Mouse (Mus musculus) heart, embryonic 13.5 days (tissue): ENCODE results near the gene Rbm47. TPM values are rescaled to one million over a fixed set of nuclear protein-coding genes. Genes with fewer than 3 reads are reported as not detected.

Source experiments
- ATAC-seq: fragments of 200-750 bp; cut with Nextera tagmentation; 2 replicates; pipeline ENCODE4 v1.8.0; 2017; ENCODE audit warnings: moderate TSS enrichment; ENCODE audit not compliant: insufficient number of reproducible peaks, low FRiP score, low TSS enrichment; ENCODE audit errors: extremely low read depth
- H3K27ac ChIP-seq: fragments of 300-500 bp; sonication (generic); replicated peaks from 2 replicates; pipeline ENCODE4 v1.5.1; 2015; ENCODE audit warnings: moderate library complexity, mild to moderate bottlenecking, inconsistent platforms
- H3K27me3 ChIP-seq: fragments of 300-500 bp; sonication (generic); replicated peaks from 2 replicates; pipeline ENCODE4 v1.6.1; 2015; ENCODE audit warnings: mild to moderate bottlenecking, inconsistent platforms
- H3K36me3 ChIP-seq: fragments of 300-500 bp; sonication (generic); 2 replicates; pipeline ENCODE4 v1.6.1; 2015; ENCODE audit warnings: mild to moderate bottlenecking, inconsistent platforms
- H3K4me1 ChIP-seq: fragments of 300-500 bp; sonication (generic); 2 replicates; pipeline ENCODE4 v1.6.1; 2015; ENCODE audit warnings: inconsistent platforms
- H3K4me2 ChIP-seq: fragments of 300-500 bp; sonication (generic); 2 replicates; pipeline ENCODE4 v1.6.1; 2015; ENCODE audit warnings: inconsistent platforms, mild to moderate bottlenecking, moderate library complexity
- H3K4me3 ChIP-seq: fragments of 300-500 bp; sonication (generic); 2 replicates; pipeline ENCODE4 v1.5.1; 2015; ENCODE audit warnings: moderate library complexity, mild to moderate bottlenecking, inconsistent platforms
- H3K9ac ChIP-seq: fragments of 300-500 bp; sonication (generic); 2 replicates; pipeline ENCODE4 v1.6.1; 2015; ENCODE audit warnings: inconsistent platforms, mild to moderate bottlenecking, moderate library complexity
- H3K9me3 ChIP-seq: fragments of 300-500 bp; sonication (generic); 2 replicates; pipeline ENCODE4 v1.6.1; 2016; ENCODE audit warnings: inconsistent platforms
- WGBS: fragments of 180-500 bp; shearing (Covaris S2); methylation state at CpG from one replicate; pipeline ENCODE4 v1.1.7; 2015; ENCODE audit warnings: mixed read lengths; 5-methylcytosine and 5-hydroxymethylcytosine counted together
- polyA plus RNA-seq: library from polyadenylated mRNA; unstranded; fragments of >200 nt; fragmentation: Nextera tagmentation; extraction: Ambion mirVana; gene quantifications from 2 replicates; pipeline ENCODE4 v1.2.1, GENCODE M21; 2015

The Rbm47 gene
- polyA plus RNA-seq, 1 experiment from 2014 or later = 2.0 TPM

GRCm38 (mm10) chr5:66039813-66040212 is 133.1 kb downstream of the Rbm47 start:
- Histone ChIP-seq H3K4me2 (no peak overlapping the region), H3K9me3 (no peaks in the 10 kb centered on the region), H3K4me3 (no peak overlapping the region), H3K4me1 (peaks cover 9% of the 10 kb centered on the region; the same call in 1 of the 2 replicates), H3K36me3 (no peaks in the 10 kb centered on the region), H3K9ac (no peak overlapping the region), H3K27ac (no peak overlapping the region), H3K27me3 (no peaks in the 10 kb centered on the region; the same call in 1 of the 2 replicates)
- 75% methylated on average over 2 of the region's 2 CpGs for WGBS
- no peak for ATAC-seq

- Histone ChIP-seq H3K36me3 (no peaks in the 10 kb centered on the region), H3K9me3 (no peaks in the 10 kb centered on the region), H3K4me2 (no peak overlapping the region), H3K27me3 (peaks cover 5% of the 10 kb centered on the region; the same call in 1 of the 2 replicates), H3K9ac (no peak overlapping the region), H3K27ac (no peak overlapping the region), H3K4me3 (no peak overlapping the region), H3K4me1 (peaks cover 15% of the 10 kb centered on the region; the same call in 1 of the 2 replicates)
- no peak for ATAC-seq
- 61% methylated on average over 6 of the region's 6 CpGs for WGBS
Measured at GRCm38 (mm10) chr5:66037066-66037465, 135.9 kb downstream of the Rbm47 start.

- no peak for ATAC-seq
- no peak overlapping the region for H3K27ac ChIP-seq
- H3K4me2 ChIP-seq = no peak overlapping the region
- H3K4me3 ChIP-seq = no peak overlapping the region
- H3K9me3 ChIP-seq = no peaks in the 10 kb centered on the region
- peaks cover 5% of the 10 kb centered on the region; the same call in 1 of the 2 replicates for H3K27me3 ChIP-seq
- no peak overlapping the region for H3K9ac ChIP-seq
- peaks cover 15% of the 10 kb centered on the region; the same call in 1 of the 2 replicates for H3K4me1 ChIP-seq
- no peaks in the 10 kb centered on the region for H3K36me3 ChIP-seq
- 44% methylated on average over 7 of the region's 7 CpGs for WGBS
Measured at GRCm38 (mm10) chr5:66036440-66037054, 136.4 kb downstream of the Rbm47 start.

- Histone ChIP-seq H3K27me3 (peaks cover 5% of the 10 kb centered on the region; the same call in 1 of the 2 replicates), H3K36me3 (no peaks in the 10 kb centered on the region), H3K4me2 (no peak overlapping the region), H3K9ac (no peak overlapping the region), H3K27ac (no peak overlapping the region), H3K4me1 (peaks cover 15% of the 10 kb centered on the region; the same call in 1 of the 2 replicates), H3K4me3 (no peak overlapping the region), H3K9me3 (no peaks in the 10 kb centered on the region)
- 50% methylated on average over 14 of the region's 14 CpGs for WGBS
- ATAC-seq = no peak
Measured at GRCm38 (mm10) chr5:66034375-66035195, 138.3 kb downstream of the Rbm47 start.

- ATAC-seq = no peak
- H3K9me3 ChIP-seq = no peaks in the 10 kb centered on the region
Measured at GRCm38 (mm10) chr5:66032826-66033225, 140.1 kb downstream of the Rbm47 start.

GRCm38 (mm10) chr5:66031699-66032098 is 141.2 kb downstream of the Rbm47 start:
- ATAC-seq = no peak
- 54% methylated on average over 5 of the region's 5 CpGs for WGBS
- peaks cover 5% of the 10 kb centered on the region; the same call in 1 of the 2 replicates for H3K27me3 ChIP-seq
- peaks cover 2% of the 10 kb centered on the region; the same call in 1 of the 2 replicates for H3K36me3 ChIP-seq
- peaks cover 15% of the 10 kb centered on the region; the same call in 1 of the 2 replicates for H3K4me1 ChIP-seq
- no peak overlapping the region for H3K9ac ChIP-seq
- H3K27ac ChIP-seq = no peak overlapping the region
- no peak overlapping the region for H3K4me2 ChIP-seq
- no peak overlapping the region for H3K4me3 ChIP-seq
- H3K9me3 ChIP-seq = peaks cover 5% of the 10 kb centered on the region; the same call in 1 of the 2 replicates

More at GRCm38 (mm10) chr5:66032826-66033225, 140.1 kb downstream of the Rbm47 start:
- no peak overlapping the region for H3K9ac ChIP-seq
- H3K36me3 ChIP-seq = no peaks in the 10 kb centered on the region
- H3K4me3 ChIP-seq = no peak overlapping the region
- H3K27ac ChIP-seq = no peak overlapping the region
- H3K4me2 ChIP-seq = no peak overlapping the region
- H3K27me3 ChIP-seq = peaks cover 5% of the 10 kb centered on the region; the same call in 1 of the 2 replicates
- H3K4me1 ChIP-seq = peaks cover 15% of the 10 kb centered on the region; the same call in 1 of the 2 replicates
- WGBS = 83% methylated on average over 1 of the region's 1 CpGs

- Histone ChIP-seq H3K4me1 (no peaks in the 10 kb centered on the region), H3K27me3 (no peaks in the 10 kb centered on the region), H3K4me3 (no peak overlapping the region), H3K27ac (no peak overlapping the region), H3K9ac (no peak overlapping the region), H3K36me3 (peaks cover 9% of the 10 kb centered on the region; the same call in 1 of the 2 replicates), H3K9me3 (peaks cover 12% of the 10 kb centered on the region; the same call in 1 of the 2 replicates), H3K4me2 (no peak overlapping the region)
- WGBS = 80% methylated on average over 5 of the region's 5 CpGs
- ATAC-seq = no peak
Measured at GRCm38 (mm10) chr5:66028232-66028631, 144.7 kb downstream of the Rbm47 start.

GRCm38 (mm10) chr5:66027206-66027605 is 145.7 kb downstream of the Rbm47 start:
- no peak overlapping the region for H3K27ac ChIP-seq
- 91% methylated on average over 8 of the region's 8 CpGs for WGBS
- ATAC-seq = no peak

GRCm38 (mm10) chr5:66026796-66027195 is 146.1 kb downstream of the Rbm47 start:
- H3K4me3 ChIP-seq = no peak overlapping the region
- no peaks in the 10 kb centered on the region for H3K27me3 ChIP-seq
- H3K27ac ChIP-seq = no peak overlapping the region
- H3K9me3 ChIP-seq = peaks cover 12% of the 10 kb centered on the region; the same call in 1 of the 2 replicates
- ATAC-seq = no peak
- H3K36me3 ChIP-seq = peaks cover 9% of the 10 kb centered on the region; the same call in 1 of the 2 replicates
- H3K9ac ChIP-seq = no peak overlapping the region
- H3K4me2 ChIP-seq = no peak overlapping the region
- H3K4me1 ChIP-seq = no peaks in the 10 kb centered on the region
- WGBS = 95% methylated on average over 31 of the region's 31 CpGs

More at GRCm38 (mm10) chr5:66027206-66027605, 145.7 kb downstream of the Rbm47 start:
- Histone ChIP-seq H3K27me3 (no peaks in the 10 kb centered on the region), H3K36me3 (peaks cover 9% of the 10 kb centered on the region; the same call in 1 of the 2 replicates), H3K9me3 (peaks cover 12% of the 10 kb centered on the region; the same call in 1 of the 2 replicates), H3K4me2 (no peak overlapping the region), H3K4me3 (no peak overlapping the region), H3K9ac (no peak overlapping the region), H3K4me1 (no peaks in the 10 kb centered on the region)

- H3K36me3 ChIP-seq = no peaks in the 10 kb centered on the region
- no peak overlapping the region for H3K9ac ChIP-seq
- ATAC-seq = no peak
- H3K27me3 ChIP-seq = no peaks in the 10 kb centered on the region
- H3K27ac ChIP-seq = no peak overlapping the region
- no peaks in the 10 kb centered on the region for H3K9me3 ChIP-seq
- H3K4me2 ChIP-seq = no peak overlapping the region
- H3K4me1 ChIP-seq = no peaks in the 10 kb centered on the region
- no peak overlapping the region for H3K4me3 ChIP-seq
- WGBS = 84% methylated on average over 2 of the region's 2 CpGs
Measured at GRCm38 (mm10) chr5:66015449-66015961, 157.4 kb downstream of the Rbm47 start.

- WGBS = 83% methylated on average over 2 of the region's 2 CpGs
- ATAC-seq = no peak
Measured at GRCm38 (mm10) chr5:66014437-66014836, 158.5 kb downstream of the Rbm47 start.

More at GRCm38 (mm10) chr5:66014437-66014836, 158.5 kb downstream of the Rbm47 start:
- no peaks in the 10 kb centered on the region for H3K36me3 ChIP-seq
- no peak overlapping the region for H3K4me2 ChIP-seq
- H3K9me3 ChIP-seq = no peaks in the 10 kb centered on the region
- no peak overlapping the region for H3K9ac ChIP-seq
- no peaks in the 10 kb centered on the region for H3K27me3 ChIP-seq
- H3K27ac ChIP-seq = no peak overlapping the region
- no peaks in the 10 kb centered on the region for H3K4me1 ChIP-seq
- H3K4me3 ChIP-seq = no peak overlapping the region
